21 mouse cellular contexts compared by ENCODE assay signal in genomic region chrX:101369001-101369400, GRCm38 (mm10). TPM values are rescaled to one million over a fixed set of nuclear protein-coding genes. Genes with fewer than 3 reads are reported as not detected.
A peak's percentile ranks its signal among the peaks of the same experiment; 100 is the strongest.
DNase-seq lines count a peak whose midpoint lies in the region; ATAC-seq and TF ChIP-seq lines count a peak whose summit lies in the region.
"Had no signal": no experiment of that assay in that cellular context is flagged by ENCODE, and none has a peak within 500 bp of the region (broad histone marks: within the 10 kb centered on the region; RNA-seq: fewer than 3 reads in every experiment).

No protein-coding gene starts in this region.

- no peaks in the 10 kb centered on the region for H3K9me3 ChIP-seq in lung, postnatal 0 days (ENCODE audit: low read length)
- H3K9me3 ChIP-seq: midbrain, embryonic 10.5 days had no signal

- TF ChIP-seq CTCF in lung, postnatal 0 days (IDR thresholded peaks at IDR 0.05), result no peak

- H3K4me2 ChIP-seq in lung, postnatal 0 days (replicated peaks; ENCODE audit: low read depth, low read length), result no peak overlapping the region
- H3K4me2 ChIP-seq: liver, embryonic 11.5 days had no signal

- 35% methylated on average over 7 of the region's 7 CpGs for WGBS in lung, postnatal 0 days

- H3K27ac ChIP-seq in lung, postnatal 0 days (ENCODE audit: low read length), result no peak overlapping the region
- H3K27ac ChIP-seq: gastrocnemius, adult 2 months; hindbrain, postnatal 0 days; midbrain, embryonic 10.5 days had no signal

- H3K4me3 ChIP-seq in lung, postnatal 0 days (ENCODE audit: low read depth, low read length), result no peak overlapping the region
- H3K4me3 ChIP-seq: erythroblast, embryonic 14.5 days; gastrocnemius, adult 2 months; midbrain, embryonic 10.5 days had no signal

- peak; percentile 38; the same call in 1 of the 2 replicates for ATAC-seq in lung, postnatal 0 days
- ATAC-seq in activated CD4-positive, CD25-positive, alpha-beta regulatory T cell, adult 4 months, result peak; percentile 85
- ATAC-seq: forebrain, postnatal 0 days; hindbrain, postnatal 0 days had no signal

- peak; percentile 25 to 65 for DNase-seq in adrenal gland, adult (ENCODE audit: inconsistent age in 2 of 2, low spot score in 1 of 2)
- no peak for DNase-seq in adrenal gland, adult 18-20 months (ENCODE audit: low spot score in 2 of 2)
- peak; percentile 35 for DNase-seq in lung, postnatal 0 days (ENCODE audit: low spot score)
- DNase-seq in lung, postnatal 4 days, result no peak
- DNase-seq in left cerebral cortex, postnatal 25 days (ENCODE audit: low spot score in 2 of 2), result no peak
- DNase-seq in embryo, embryonic 11 days, result no peak
- no peak for DNase-seq in thymus, adult 18-20 months
- DNase-seq: cerebellum, adult 11 months; cerebellum, postnatal 25 days; forebrain, postnatal 0 days; gastrocnemius, adult 2 months; heart, adult 11 months; heart, postnatal 4 days; right cerebral cortex, adult 18-20 months had no signal

- no peaks in the 10 kb centered on the region for H3K4me1 ChIP-seq in lung, postnatal 0 days (ENCODE audit: insufficient read depth, low read depth, low read length)
- H3K4me1 ChIP-seq: midbrain, embryonic 10.5 days had no signal

- no peaks in the 10 kb centered on the region for H3K36me3 ChIP-seq in lung, postnatal 0 days (ENCODE audit: insufficient read depth, low read length)
- H3K36me3 ChIP-seq: midbrain, embryonic 10.5 days had no signal

- no peaks in the 10 kb centered on the region for H3K27me3 ChIP-seq in lung, postnatal 0 days (replicated peaks; ENCODE audit: insufficient read depth, low read length)

- no peak for TF ChIP-seq EP300 in lung, postnatal 0 days (IDR thresholded peaks at IDR 0.05)

- H3K9ac ChIP-seq in lung, postnatal 0 days (replicated peaks; ENCODE audit: low read depth), result no peak overlapping the region
- H3K9ac ChIP-seq: forebrain, postnatal 0 days had no signal

- intact Hi-C loops in left cerebral cortex, postnatal 25 days (cut with DNase I), result no loop called here

RNA-seq across cellular contexts. Expression of gene Gjb1, which starts 7.2 kb away (rescaled TPM):
- total RNA-seq in adrenal gland, adult 18-20 months (2021), result not detected
- polyA plus RNA-seq in lung, postnatal 0 days (2015; fragmentation: Nextera tagmentation; extraction: Ambion mirVana), result 1.6 and 2.0 TPM in 2 replicates
- not detected for polyA plus RNA-seq in activated CD4-positive, CD25-positive, alpha-beta regulatory T cell, adult 4 months (2017; shearing (Covaris generic))
- total RNA-seq in left cerebral cortex, postnatal 25 days (2021), result 10 to 100 TPM in 1 of 2 experiments, 1 to 10 TPM in 1; 8.3 to 10.3 TPM
- total RNA-seq: heart, postnatal 4 days had no signal
- polyA plus RNA-seq: heart, embryonic 14.5 days; midbrain, embryonic 10.5 days; neural tube, embryonic 11.5 days had no signal

RNA-seq across cellular contexts. Expression of gene Zmym3, which starts 51.6 kb away (rescaled TPM):
- total RNA-seq in adrenal gland, adult 18-20 months (2021), result 10 to 100 TPM; 46.3 to 73.4 TPM
- 12.7 and 14.3 TPM in 2 replicates for polyA plus RNA-seq in lung, postnatal 0 days (2015; fragmentation: Nextera tagmentation; extraction: Ambion mirVana)
- polyA plus RNA-seq in activated CD4-positive, CD25-positive, alpha-beta regulatory T cell, adult 4 months (2017; shearing (Covaris generic)), result 10 to 100 TPM in 1 of 2 experiments, 1 to 10 TPM in 1; 9.2 to 15.3 TPM
- 100 to 1,000 TPM; 119 to 145 TPM for total RNA-seq in left cerebral cortex, postnatal 25 days (2021)

Comparison
In these comparisons a context has a peak if more than half of its experiments do, and no peak if none do; other contexts are left out.
1. DNase-seq: peak in adrenal gland, adult (2 of 2) and lung, postnatal 0 days (single experiment); none in adrenal gland, adult 18-20 months (0 of 2), lung, postnatal 4 days (0 of 2), left cerebral cortex, postnatal 25 days (0 of 2), embryo, embryonic 11 days (single experiment) and thymus, adult 18-20 months (0 of 2).
2. RNA of gene Gjb1, which starts 7.2 kb away (total RNA-seq): 8.3 to 10.3 TPM in left cerebral cortex, postnatal 25 days; not detected in adrenal gland, adult 18-20 months; every median in the first group is over 4 times any median in the second.